Mouse (Mus musculus): Measurements from ENCODE around the gene Tom1l2.

The Tom1l2 gene

DNA sequence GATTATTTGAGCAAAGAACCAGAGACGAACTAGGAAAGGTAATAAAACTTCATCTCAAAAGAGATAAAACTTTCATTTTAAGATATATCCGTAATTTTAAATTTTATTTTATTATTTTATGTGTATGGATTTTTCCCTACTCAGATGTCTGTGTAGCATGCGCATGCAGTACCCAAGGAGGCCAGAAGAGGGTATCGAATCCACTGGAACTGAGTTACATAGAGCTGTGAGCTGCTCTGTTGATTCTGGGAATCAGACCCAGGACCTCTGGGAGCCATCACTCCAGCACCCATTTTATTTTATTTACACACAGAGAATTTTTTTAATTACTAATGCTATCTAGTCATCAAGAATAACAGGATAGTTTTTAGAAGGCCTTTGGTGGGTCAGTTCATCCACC is 45.9 kb downstream of the Tom1l2 start:
- DNase-seq (ENCODE audit: low read depth, low spot score) = peak; percentile 33

DNA sequence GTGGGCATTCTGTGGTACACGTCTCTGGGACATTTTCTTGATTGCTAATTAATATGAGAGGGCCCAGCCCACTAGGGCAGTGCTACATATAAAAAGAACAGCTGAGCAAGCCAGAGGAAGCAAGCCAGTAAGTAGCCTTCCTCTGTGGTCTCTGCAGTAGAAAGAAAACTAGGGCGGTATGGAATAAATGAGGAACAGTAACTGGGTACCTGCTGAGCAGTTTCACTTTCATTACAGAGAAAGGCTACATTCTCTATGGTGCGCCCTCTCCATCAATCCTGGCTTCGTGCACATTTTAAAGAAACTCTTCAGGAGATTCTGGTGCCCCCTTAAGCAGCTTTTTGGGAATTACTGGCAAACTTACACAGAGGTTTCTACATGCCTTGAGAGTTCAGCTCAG is 47.1 kb downstream of the Tom1l2 start:
- DNase-seq (ENCODE audit: low read depth, low spot score) = no peak

DNA sequence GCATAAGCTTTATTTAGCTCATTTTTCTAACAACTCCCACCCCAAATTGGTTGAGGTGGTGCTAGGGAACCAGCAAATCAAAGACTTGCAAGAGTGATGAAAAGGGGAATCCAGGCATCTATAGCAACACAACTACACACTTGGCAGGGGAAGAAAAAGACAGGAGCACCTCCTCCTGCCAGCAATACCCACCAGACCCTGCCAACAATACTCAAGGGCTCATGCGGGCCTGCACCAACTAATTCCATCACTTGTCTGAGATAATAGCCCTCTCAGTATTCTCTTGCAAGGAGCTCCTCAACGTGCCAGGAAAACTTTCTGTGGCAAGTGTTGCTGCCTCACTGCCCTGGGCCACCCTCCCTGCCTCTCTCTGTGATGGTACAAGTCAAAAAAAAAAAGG is 49.2 kb downstream of the Tom1l2 start:
- no peak for DNase-seq (ENCODE audit: low read depth, low spot score)

DNA sequence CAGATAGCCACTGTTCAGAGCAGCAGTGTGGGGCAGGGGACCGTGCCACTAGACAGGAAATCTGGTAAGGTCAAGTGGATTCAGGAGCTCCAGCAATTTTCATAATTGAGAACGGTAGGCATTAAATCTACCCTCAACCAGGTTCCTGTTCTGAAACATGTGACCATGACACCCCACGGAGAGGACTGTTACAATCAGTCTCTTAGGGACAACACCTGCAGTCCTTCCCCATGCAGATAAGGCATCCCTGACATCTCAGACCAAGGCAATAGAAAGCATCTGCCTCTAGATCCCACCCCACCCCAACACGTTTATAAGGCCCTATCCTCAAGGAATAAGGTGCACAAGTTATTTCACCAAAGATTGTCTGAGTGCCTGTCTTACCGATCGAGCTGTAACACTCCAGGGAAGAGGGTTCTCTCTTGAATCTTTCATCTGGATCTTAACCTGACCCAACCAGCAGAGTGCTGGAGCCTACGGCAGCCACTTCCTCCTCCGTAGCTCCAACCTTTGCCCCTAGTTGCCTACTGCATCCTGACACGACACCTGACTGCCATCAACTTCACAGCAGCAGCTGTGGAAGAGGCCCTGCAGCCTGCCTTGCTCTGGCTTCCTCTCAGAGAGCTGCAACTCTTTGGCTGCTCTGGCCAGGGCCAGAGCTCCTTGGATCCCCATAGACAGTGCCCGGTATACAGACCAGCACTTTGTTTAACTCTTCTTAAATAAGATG is 50.2 kb downstream of the Tom1l2 start:
- no peak for DNase-seq (ENCODE audit: low read depth, low spot score)

GRCm38 (mm10) chr11:60301588-60302208 is 51.0 kb downstream of the Tom1l2 start:
- no peak for DNase-seq (ENCODE audit: low read depth, low spot score)

DNA sequence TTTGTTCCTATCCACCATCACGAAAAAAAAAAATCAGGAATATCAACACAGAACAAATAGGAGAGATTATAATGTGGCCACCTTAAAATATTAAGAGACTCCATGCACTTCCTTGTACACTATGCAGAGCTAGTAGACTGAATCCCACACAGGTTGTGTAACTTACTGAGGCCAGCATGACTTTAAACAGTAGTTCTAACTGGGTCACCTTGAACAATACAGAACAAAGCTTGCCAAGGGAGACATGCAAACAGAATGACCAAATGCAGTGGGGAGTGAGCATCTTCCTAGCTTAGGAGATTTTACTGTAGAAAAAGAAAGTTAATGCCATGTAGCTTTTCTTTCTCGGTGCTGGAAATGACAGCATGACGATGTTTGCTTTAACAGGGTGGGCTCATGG is 52.4 kb downstream of the Tom1l2 start:
- no peak for DNase-seq (ENCODE audit: low read depth, low spot score)

DNA sequence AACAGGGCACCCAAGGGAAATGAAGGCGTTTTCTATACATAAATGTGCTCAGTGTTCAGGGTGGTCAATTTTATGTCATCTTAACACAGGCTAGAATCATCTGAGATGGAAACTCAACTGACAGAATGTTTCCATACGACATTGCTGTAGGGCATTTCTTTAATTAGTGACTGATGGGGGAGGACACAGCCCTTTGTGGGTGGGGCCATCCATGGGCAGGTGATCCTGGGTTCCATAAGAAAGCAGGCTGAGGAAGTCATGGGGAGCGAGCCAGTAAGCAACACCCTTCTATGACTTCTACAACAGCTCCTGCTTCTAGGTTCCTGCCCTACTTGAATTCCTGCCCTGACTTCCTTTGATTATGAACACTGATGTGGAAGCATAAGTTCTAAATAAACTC is 54.9 kb downstream of the Tom1l2 start:
- no peak for DNase-seq (ENCODE audit: low read depth, low spot score)

- no peak for DNase-seq (ENCODE audit: low read depth, low spot score)
These were observed 57.9 kb downstream of the Tom1l2 start for GRCm38 (mm10) chr11:60294630-60295313.

- DNase-seq (ENCODE audit: low read depth, low spot score) = peak; percentile 24
These were observed 58.7 kb downstream of the Tom1l2 start for GRCm38 (mm10) chr11:60293683-60294629.

DNA sequence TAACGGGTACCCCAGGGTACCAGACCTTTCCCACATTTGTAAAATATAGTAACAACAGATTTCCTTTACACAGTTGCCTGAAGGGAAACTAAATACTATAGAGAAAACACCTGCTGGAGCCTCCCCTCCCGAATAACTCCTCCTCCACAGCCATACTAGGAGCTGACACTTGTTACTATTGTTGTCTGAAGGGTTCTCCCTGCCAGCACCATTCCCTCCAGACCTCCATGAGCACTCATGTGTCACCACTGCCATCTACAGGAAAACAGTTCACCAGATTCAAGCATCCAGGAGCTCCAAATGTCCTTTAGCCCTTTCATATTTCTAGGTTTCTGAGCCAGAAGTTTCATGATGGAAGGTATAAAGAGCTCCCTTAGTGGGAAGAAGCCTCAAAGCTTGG is 60.0 kb downstream of the Tom1l2 start:
- DNase-seq (ENCODE audit: low read depth, low spot score) = peak; percentile 26

DNA sequence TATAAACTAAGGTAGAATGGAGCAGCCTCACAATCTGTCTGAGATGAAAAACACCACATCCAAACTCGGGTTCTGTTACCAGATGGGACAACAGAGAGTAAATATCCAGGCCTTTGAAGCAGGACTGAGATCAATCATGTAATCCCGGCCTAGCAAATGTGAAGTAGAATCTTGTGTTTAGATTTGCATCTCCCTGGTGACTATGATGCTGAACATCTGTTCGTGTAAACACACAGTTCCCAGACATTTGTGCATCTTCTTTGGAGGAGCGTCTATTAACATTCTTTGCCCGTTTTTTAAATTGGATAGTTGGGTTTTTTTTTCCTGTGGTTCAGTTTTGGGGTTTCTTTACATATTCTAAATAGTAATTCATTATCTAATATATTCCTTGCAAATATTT is 63.7 kb downstream of the Tom1l2 start:
- no peak for DNase-seq (ENCODE audit: low read depth, low spot score)

DNA sequence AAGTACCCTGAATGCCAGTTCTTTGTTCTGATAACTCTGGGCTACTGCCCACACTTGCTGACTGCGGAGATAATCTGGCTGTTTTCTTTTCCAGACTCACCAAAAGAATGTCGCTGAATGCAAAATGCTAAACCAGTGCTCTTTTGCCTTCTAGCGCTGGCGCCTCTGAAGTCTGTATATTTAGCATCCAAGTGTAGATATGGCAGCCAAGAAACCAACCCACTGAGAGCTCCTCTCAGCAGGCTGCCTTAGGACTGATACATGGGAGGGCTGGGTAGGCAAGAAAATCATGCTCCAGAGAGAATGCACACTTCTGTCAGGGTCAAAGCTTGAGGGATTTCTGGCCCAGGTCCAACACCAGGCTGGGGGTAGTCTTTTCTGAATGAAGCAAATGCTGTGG is 66.4 kb downstream of the Tom1l2 start:
- DNase-seq (ENCODE audit: low read depth, low spot score) = no peak

DNA sequence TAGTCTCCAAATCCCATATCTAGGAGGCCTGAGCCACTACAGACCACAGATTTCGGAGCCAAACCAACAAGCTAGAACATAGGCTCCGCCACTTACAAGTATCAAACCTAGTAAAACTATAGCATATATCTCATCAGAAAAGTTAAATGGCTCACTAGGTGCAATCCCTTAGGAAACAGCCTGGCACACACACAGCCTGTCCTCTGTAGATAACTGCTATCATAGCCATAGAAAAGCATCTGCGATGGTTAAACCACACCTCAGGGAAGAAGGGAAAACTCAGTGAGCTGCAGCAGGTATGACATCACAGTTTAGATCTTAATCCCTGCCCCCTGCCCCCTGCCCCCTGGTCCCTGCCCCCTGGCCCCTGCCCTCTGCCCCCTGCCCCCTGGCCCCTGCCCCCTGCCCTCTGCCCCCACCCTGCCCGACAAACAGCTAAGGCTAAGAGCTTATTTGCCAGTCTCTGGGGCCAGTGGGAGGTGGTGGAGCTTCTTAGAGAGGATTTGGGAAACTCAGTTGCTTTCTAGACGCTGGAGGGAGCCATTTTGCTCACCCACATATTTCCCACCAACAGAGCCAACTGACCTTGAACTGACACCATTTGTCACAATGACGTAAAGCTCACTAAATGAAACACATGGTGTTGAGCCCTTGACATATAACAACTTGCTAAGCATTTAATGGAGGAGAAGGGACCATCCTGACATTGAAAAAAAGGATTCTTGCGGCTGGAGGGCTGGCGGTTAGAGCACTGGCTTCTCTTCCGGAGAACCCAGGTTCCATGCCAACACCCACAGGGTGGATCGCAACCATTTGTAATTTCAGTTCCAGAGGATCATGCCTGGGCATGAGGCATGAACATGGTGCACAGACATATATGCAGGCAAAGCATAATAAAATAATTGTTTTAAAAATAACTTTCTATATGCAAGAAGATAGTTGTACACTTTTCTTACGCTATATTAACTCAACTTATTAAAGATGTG is 72.0 kb downstream of the Tom1l2 start:
- DNase-seq (ENCODE audit: low read depth, low spot score) = no peak

DNA sequence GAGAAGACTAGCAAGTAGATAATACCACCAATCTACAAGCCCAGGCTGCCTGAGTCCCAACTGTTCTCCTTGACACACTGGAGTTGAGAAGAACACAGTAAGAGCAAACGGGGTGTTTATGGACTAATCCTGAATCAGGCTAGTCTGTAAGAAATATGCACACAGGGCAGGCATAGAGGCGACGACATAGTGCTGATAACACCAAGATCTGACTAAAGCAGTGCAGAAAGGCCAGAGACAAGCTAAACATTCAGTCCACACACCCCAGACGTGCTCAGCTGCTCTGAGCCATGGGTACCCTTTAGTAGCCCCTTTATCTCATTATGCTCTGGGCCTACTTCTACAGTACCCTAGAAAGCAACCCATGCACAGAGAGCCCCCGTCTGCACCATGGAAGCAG is 73.2 kb downstream of the Tom1l2 start:
- DNase-seq (ENCODE audit: low read depth, low spot score) = no peak

DNA sequence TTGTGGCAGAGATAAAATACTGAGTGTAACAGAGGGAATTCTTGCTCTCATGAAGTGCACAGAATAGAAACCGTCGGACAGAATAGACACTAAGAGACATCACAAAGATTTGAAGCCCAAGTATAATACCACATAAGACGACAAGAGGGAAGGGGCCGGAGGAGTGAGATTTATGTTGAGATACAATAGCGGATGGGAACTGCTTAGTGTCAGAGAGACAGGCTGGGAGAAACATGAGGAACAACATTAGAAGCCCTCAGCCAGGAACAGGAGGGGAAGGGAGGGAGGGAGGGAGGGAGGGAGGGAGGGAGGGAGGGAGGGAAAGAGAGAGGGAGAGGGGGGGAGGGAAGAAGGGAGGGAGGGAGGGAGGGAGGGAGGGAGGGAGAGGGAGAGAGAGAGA is 74.9 kb downstream of the Tom1l2 start:
- no peak for DNase-seq (ENCODE audit: low read depth, low spot score)

GRCm38 (mm10) chr11:60277164-60277740 is 75.5 kb downstream of the Tom1l2 start:
- no peak for DNase-seq (ENCODE audit: low read depth, low spot score)

DNA sequence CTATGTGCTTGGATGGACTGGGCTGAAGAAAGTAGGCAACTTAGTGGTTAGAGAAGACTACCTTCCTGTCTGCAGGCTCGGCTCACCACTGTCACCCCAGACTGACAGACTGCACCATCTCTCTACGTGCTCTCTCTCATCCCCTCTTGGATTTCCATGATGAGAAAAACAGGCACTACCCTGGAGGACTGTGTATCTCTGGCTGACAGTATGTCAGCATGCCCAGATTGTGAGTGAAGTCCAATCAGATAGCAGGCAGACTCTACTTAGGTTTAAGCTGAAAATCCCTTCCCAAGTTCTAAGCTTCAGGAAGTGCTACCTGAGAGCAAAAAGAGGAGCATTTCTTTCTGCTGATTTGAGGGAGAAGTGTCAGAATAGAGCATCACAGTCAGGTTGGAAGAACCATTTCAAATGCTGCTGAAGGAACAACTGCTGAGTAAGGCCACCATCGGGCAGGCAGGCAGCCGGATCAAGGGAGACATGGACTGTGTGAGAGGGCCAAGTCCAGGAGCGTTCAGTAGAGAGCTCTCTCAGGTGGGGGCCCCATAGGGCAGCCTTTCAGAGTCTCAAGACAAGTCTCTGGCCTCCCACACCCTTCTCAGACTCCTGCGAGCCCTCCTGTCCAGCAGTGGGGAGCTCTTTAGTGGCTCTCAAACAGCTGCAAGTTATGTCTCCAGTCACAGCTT is 76.2 kb downstream of the Tom1l2 start:
- no peak for DNase-seq (ENCODE audit: low read depth, low spot score)

- no peak for DNase-seq (ENCODE audit: low read depth, low spot score)
These were observed 79.4 kb downstream of the Tom1l2 start for GRCm38 (mm10) chr11:60273273-60273805.

DNA sequence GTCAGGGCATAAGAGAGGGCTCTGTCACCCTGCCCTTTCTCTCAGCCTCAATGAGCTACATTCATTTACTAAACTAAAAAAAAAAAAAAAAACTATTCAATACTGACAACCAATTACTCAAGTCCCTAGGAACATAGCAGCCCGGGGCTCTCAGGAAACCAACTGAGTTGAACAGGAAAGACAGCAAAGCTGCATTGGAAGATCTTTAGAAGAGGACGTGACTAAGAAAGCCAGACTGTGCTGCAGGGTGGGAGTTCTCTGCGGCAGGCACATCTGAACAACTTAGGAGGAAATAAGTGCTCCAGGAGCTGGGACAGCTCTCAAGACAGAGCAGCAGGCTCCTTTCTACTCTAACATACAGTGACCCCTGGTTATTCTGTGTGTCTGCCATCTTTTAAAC is 84.1 kb downstream of the Tom1l2 start:
- DNase-seq (ENCODE audit: low read depth, low spot score) = no peak

Data from WW6 (cell line).